Mouse (Mus musculus) gastrocnemius, adult 8-10 months (tissue): ENCODE data around the gene Atg9b. TPM values are rescaled to one million over a fixed set of nuclear protein-coding genes. Genes with fewer than 3 reads are reported as not detected.

Experiments
- DNase-seq, 2 experiments: peaks; one replicate each; pipeline ENCODE4 v3.0.0; 2022; ENCODE audit warnings: low spot score in 2 of 2
- total RNA-seq, 4 experiments: library from RNA; stranded (reverse); gene quantifications; 2 replicates each; pipeline ENCODE4 v1.2.4; 2022

Atg9b gene
- total RNA-seq, 4 experiments from 2014 or later = 0.22 TPM; not detected in 3

- DNase-seq = no peak
Observed at GRCm38 (mm10) chr5:24350531-24351250, 41.3 kb downstream of the Atg9b start.

GRCm38 (mm10) chr5:24350073-24350472, 41.9 kb downstream of the Atg9b start:
- no peak for DNase-seq

- DNase-seq = no peak
Observed at GRCm38 (mm10) chr5:24348546-24348945, 43.4 kb downstream of the Atg9b start.

- peak in 1 of 2 experiments; percentile 23 for DNase-seq
Observed at GRCm38 (mm10) chr5:24348128-24348527, 43.8 kb downstream of the Atg9b start.

GRCm38 (mm10) chr5:24347186-24347875, 44.6 kb downstream of the Atg9b start:
- no peak for DNase-seq

- no peak for DNase-seq
Observed at GRCm38 (mm10) chr5:24346313-24346712, 45.6 kb downstream of the Atg9b start.

- DNase-seq = no peak
Observed at GRCm38 (mm10) chr5:24344477-24345051, 47.4 kb downstream of the Atg9b start.

GRCm38 (mm10) chr5:24343977-24344436, 47.9 kb downstream of the Atg9b start:
- no peak for DNase-seq

GRCm38 (mm10) chr5:24343379-24343778, 48.6 kb downstream of the Atg9b start:
- DNase-seq = no peak

- no peak for DNase-seq
Observed at GRCm38 (mm10) chr5:24342966-24343365, 49.0 kb downstream of the Atg9b start.

GRCm38 (mm10) chr5:24342205-24342963, 49.6 kb downstream of the Atg9b start:
- DNase-seq = no peak

GRCm38 (mm10) chr5:24337821-24338220, 54.1 kb downstream of the Atg9b start:
- DNase-seq = no peak

GRCm38 (mm10) chr5:24337366-24337765, 54.6 kb downstream of the Atg9b start:
- DNase-seq = no peak

GRCm38 (mm10) chr5:24335888-24336511, 55.9 kb downstream of the Atg9b start:
- DNase-seq = no peak

- no peak for DNase-seq
Observed at GRCm38 (mm10) chr5:24334749-24335148, 57.2 kb downstream of the Atg9b start.

Other genes with a start within 250 kb of the Atg9b start
- gene Nupl2, start 227.2 kb downstream of the Atg9b start, total RNA-seq = 1 to 10 TPM; 5.6 to 6.3 (median 5.7) TPM
- gene Kcnh2, start 40.5 kb downstream of the Atg9b start, total RNA-seq = 1 to 10 TPM in 2 of 4 experiments, under 1 TPM in 2; 0.54 to 1.8 (median 1.2) TPM
- 1 to 10 TPM; 3.2 to 5.8 (median 4.0) TPM for gene Nos3, start 27.3 kb downstream of the Atg9b start, total RNA-seq
- gene Abcb8, start 1.5 kb upstream of the Atg9b start, total RNA-seq = 10 to 100 TPM; 34.7 to 40.0 (median 38.8) TPM
- under 1 TPM in 1 of 4 experiments, not detected in 3; 0.34 TPM for gene Asic3, start 21.2 kb upstream of the Atg9b start, total RNA-seq
- gene Cdk5, start 31.4 kb upstream of the Atg9b start, total RNA-seq = 10 to 100 TPM in 3 of 4 experiments, 1 to 10 TPM in 1; 9.3 to 12.6 (median 10.7) TPM
- 10 to 100 TPM; 10.7 to 14.5 (median 12.6) TPM for gene Slc4a2, start 31.7 kb upstream of the Atg9b start, total RNA-seq
- gene Fastk, start 53.1 kb upstream of the Atg9b start, total RNA-seq = 100 to 1,000 TPM; 188 to 243 (median 221) TPM
- gene Tmub1, start 55.7 kb upstream of the Atg9b start, total RNA-seq = 10 to 100 TPM; 18.4 to 19.9 (median 19.3) TPM
- 10 to 100 TPM; 79.7 to 89.0 (median 83.6) TPM for gene Agap3, start 60.0 kb upstream of the Atg9b start, total RNA-seq
- not detected for gene Gbx1, start 135.1 kb upstream of the Atg9b start, total RNA-seq
- gene Asb10, start 148.8 kb upstream of the Atg9b start, total RNA-seq = 100 to 1,000 TPM; 101 to 130 (median 119) TPM
- gene 4931409K22Rik, start 164.7 kb upstream of the Atg9b start, total RNA-seq = not detected
- 100 to 1,000 TPM; 114 to 132 (median 122) TPM for gene Abcf2, start 185.3 kb upstream of the Atg9b start, total RNA-seq
- 10 to 100 TPM in 3 of 4 experiments, 1 to 10 TPM in 1; 8.5 to 14.5 (median 12.4) TPM for gene Chpf2, start 194.6 kb upstream of the Atg9b start, total RNA-seq
- 100 to 1,000 TPM; 207 to 267 (median 221) TPM for gene Smarcd3, start 232.3 kb upstream of the Atg9b start, total RNA-seq